Mouse (Mus musculus) liver, adult 2 months (tissue): Measurements from ENCODE around the gene Aatk.

ENCODE experiments used
- CTCF ChIP-seq: fragments of 200-500 bp; IDR thresholded peaks from 2 replicates; pipeline ENCODE4 v1.5.1; 2011; ENCODE audit warnings: low read depth, low read length, control low read depth
- POLR2A ChIP-seq: fragments of 200-500 bp; IDR thresholded peaks from 2 replicates; pipeline ENCODE4 v1.6.1; 2011; ENCODE audit warnings: low read length, control low read depth; ENCODE audit not compliant: insufficient read depth; ENCODE audit errors: extremely low read depth

GRCm38 (mm10) chr11:120019542-120020440 lies 27.2 kb downstream of the Aatk start:
- TF ChIP-seq CTCF (no peak), POLR2A (no peak)
